Mouse (Mus musculus) cerebellum, postnatal 14 days (tissue): ENCODE results near the gene Pdyn.

Source experiments
- DNase-seq, 2 experiments: peaks; one replicate each; pipeline ENCODE4 v3.0.0; 2021; ENCODE audit warnings: mixed read lengths in 2 of 2

Gene Pdyn

GRCm38 (mm10) chr2:129699484-129700158 is at the start of gene Pdyn:
Gene Pdyn (minus strand): TSS chr2:129699844.
- peak; percentile 42 to 43 for DNase-seq

- DNase-seq = no peak
These were observed 42.4 kb upstream of the Pdyn start for GRCm38 (mm10) chr2:129742016-129742415.

GRCm38 (mm10) chr2:129740515-129740914 is 40.9 kb upstream of the Pdyn start:
- no peak for DNase-seq

GRCm38 (mm10) chr2:129734031-129734430 is 34.4 kb upstream of the Pdyn start:
- no peak for DNase-seq

GRCm38 (mm10) chr2:129729681-129730080 is 30.0 kb upstream of the Pdyn start:
- DNase-seq = peak in 1 of 2 experiments; percentile 5

- DNase-seq = peak; percentile 32 to 53
These were observed 16.0 kb upstream of the Pdyn start for GRCm38 (mm10) chr2:129715671-129716070.

GRCm38 (mm10) chr2:129713026-129713544 is 13.4 kb upstream of the Pdyn start:
- no peak for DNase-seq

- DNase-seq = peak; percentile 64 to 76
These were observed 3.6 kb downstream of the Pdyn start for GRCm38 (mm10) chr2:129696059-129696458.

- DNase-seq = no peak
These were observed 5.3 kb downstream of the Pdyn start for GRCm38 (mm10) chr2:129694303-129694702.

- DNase-seq = no peak
These were observed 7.0 kb downstream of the Pdyn start for GRCm38 (mm10) chr2:129692694-129693093.

- DNase-seq = no peak
These were observed 9.9 kb downstream of the Pdyn start for GRCm38 (mm10) chr2:129689694-129690093.

- DNase-seq = peak; percentile 19 to 40
These were observed 11.5 kb downstream of the Pdyn start for GRCm38 (mm10) chr2:129688036-129688625.

- DNase-seq = peak; percentile 48 to 49
These were observed 12.7 kb downstream of the Pdyn start for GRCm38 (mm10) chr2:129686908-129687307.

GRCm38 (mm10) chr2:129684014-129684413 is 15.6 kb downstream of the Pdyn start:
- DNase-seq = no peak

GRCm38 (mm10) chr2:129680236-129680635 is 19.4 kb downstream of the Pdyn start:
- DNase-seq = no peak

GRCm38 (mm10) chr2:129679066-129679465 is 20.6 kb downstream of the Pdyn start:
- no peak for DNase-seq

GRCm38 (mm10) chr2:129677664-129678063 is 22.0 kb downstream of the Pdyn start:
- DNase-seq = no peak

- DNase-seq = peak; percentile 93 to 97
These were observed 24.6 kb downstream of the Pdyn start for GRCm38 (mm10) chr2:129674935-129675634.

GRCm38 (mm10) chr2:129671911-129672310 is 27.7 kb downstream of the Pdyn start:
- DNase-seq = no peak

- DNase-seq = no peak
These were observed 37.2 kb downstream of the Pdyn start for GRCm38 (mm10) chr2:129662484-129662883.

- DNase-seq = peak in 1 of 2 experiments; percentile 25
These were observed 39.6 kb downstream of the Pdyn start for GRCm38 (mm10) chr2:129660020-129660419.

- no peak for DNase-seq
These were observed 40.8 kb downstream of the Pdyn start for GRCm38 (mm10) chr2:129658796-129659195.

GRCm38 (mm10) chr2:129655033-129655432 is 44.6 kb downstream of the Pdyn start:
- no peak for DNase-seq
